Mouse (Mus musculus): ENCODE results near the gene Cep97.

GRCm38 (mm10) chr16:55850485-55850884, 84.2 kb downstream of the Cep97 start:
- TF ChIP-seq POLR2A (IDR thresholded peaks at IDR 0.05; ENCODE audit: borderline replicate concordance, extremely low read depth, insufficient read depth, insufficient read length, poor library complexity, severe bottlenecking) (no peak), CTCF (IDR thresholded peaks at IDR 0.05; ENCODE audit: borderline replicate concordance, extremely low read depth, insufficient read depth, insufficient read length) (no peak)

Measured in brain, embryonic 14.5 days (tissue).